Mouse (Mus musculus) kidney, postnatal 36 days (tissue): ENCODE data around the gene Ltk.

Experiments
- DNase-seq, 2 experiments: peaks; one replicate each; pipeline ENCODE4 v3.0.0; 2021 to 2022; ENCODE audit warnings: mixed read lengths in 2 of 2

Gene Ltk

GRCm38 (mm10) chr2:119760251-119760650 is at the start of gene Ltk:
Gene Ltk (minus strand): TSS chr2:119760431.
- DNase-seq, result no peak

DNA sequence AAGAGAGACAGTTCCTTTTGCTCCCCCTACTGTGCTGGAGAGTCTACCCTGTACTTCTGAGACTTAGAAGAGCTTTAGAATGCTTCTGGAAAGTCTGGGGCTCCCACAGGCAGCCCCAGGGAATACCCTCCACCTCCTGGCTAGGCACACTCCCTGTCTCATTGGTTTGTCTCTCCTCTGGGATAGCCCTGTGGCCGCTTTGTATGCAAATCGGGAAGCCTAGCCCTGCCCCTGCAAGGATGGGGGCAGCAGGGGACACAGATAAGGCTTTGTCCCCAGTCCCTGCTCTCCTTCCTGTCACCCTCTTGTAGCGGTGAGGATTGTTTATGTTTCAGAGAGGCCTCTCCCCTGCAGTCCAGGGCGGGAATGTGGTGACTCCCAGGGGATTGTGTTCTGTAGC is 48.6 kb upstream of the Ltk start:
- no peak for DNase-seq

GRCm38 (mm10) chr2:119808438-119808837 is 48.2 kb upstream of the Ltk start:
- no peak for DNase-seq

GRCm38 (mm10) chr2:119805536-119805935 is 45.3 kb upstream of the Ltk start:
- DNase-seq, result no peak

DNA sequence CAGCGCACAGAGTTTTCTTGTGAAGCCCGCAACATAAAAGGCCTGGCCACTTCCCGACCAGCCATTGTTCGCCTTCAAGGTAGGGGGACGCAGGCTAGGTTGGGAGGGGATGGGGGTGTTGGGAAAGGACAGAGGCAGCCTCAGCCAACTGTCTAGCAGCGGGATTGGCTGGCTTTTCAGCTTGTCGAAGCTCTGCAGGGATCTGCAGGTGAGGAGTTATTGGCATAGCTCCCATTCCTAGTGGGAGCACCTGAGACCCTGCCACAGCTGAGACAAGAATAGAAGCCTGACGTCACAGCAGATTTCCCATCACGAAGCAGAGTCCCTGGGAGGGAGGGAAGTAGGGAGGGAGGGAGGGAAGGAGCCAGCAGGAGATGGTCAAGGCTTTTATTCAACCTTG is 44.5 kb upstream of the Ltk start:
- no peak for DNase-seq

DNA sequence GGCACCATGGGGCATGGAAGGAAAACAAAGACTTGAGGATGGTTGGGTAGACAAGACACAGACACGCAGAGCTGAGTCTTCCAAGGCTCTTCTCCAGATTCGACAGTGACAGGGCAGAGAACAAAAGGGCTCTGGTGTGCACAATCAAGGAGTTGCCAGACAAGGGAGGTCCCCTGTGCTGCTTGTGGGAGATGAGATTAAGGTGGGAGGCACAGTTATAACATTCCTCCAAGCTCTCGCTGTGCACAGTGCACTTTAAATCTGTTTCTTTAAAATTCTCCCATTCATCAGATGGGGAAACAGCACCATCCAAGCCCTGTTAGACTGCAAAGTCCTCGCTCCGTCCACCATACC is 44.0 kb upstream of the Ltk start:
- DNase-seq, result no peak

DNA sequence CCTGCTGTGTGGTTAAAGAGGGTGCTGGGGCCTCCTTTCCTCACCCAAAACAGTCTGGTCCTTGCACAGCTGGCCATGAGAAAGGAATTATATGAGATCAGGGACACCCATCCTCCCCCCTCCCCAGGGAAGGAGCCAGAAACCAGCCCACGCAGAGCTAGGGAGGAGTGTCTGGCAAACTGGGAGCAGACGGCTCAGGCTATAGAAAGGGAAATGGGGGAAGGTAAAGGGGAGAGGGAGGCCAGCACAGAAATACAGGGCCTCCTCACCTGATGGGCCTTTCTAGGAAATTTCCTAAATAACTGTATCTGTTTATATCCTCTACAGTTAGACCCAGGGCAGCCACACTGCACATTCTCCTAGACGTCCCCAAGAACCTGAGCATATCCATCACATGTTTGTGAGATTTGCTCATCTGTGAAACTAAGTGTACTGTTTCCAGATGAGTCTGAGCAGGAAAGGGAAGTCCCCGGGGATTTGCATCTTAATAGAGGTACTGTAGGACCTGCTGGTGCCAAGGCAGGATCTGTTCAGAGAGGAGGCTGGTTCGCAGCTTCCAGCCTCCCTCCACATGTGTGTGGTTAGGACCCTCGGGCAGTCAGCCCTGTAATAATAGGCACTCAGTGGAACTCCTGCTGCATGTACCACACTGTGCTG is 43.5 kb upstream of the Ltk start:
- DNase-seq, result no peak

DNA sequence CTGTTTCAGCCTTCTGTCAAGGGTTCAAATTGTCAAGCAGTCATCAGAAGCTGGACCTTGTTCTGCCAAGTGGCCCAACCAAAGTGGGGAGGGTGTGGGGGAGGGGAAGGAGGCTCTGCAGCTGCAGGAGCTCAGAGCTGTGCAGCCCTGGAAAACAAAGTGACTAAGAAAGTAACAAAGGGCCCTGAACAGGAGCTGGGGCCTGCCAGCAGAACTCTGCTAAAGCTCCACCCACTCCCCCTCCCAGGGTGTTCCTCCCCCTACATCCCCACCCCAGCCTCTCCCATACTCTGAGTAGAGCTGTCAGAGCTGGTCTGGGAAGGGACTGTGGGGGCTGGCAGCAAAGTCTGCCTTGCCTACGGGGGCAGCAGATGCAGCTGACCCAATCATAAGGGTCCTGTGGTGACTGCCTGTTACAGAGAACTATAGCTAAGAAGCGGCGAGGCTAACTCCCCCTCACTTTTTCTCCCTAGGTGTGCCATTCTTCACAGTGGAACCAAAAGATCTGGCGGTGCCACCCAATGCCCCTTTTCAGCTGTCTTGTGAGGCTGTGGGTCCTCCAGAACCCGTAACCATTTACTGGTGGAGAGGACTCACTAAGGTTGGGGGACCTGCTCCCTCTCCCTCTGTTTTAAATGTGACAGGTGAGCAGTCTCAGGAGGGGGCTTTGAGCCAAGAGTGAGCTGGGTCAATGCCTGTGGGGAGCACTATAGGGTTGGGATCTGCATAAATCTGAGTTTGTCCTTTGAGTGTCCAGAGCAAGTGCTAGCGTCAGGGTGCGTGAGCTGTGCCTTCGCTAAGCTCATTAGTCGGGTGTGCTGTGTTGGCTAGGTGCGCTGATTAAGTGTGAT is 42.8 kb upstream of the Ltk start:
- no peak for DNase-seq

GRCm38 (mm10) chr2:119800876-119801846 is 40.9 kb upstream of the Ltk start:
- DNase-seq, result no peak

- DNase-seq, result peak in 1 of 2 experiments; percentile 24
These were observed 39.8 kb upstream of the Ltk start for GRCm38 (mm10) chr2:119799961-119800550.

DNA sequence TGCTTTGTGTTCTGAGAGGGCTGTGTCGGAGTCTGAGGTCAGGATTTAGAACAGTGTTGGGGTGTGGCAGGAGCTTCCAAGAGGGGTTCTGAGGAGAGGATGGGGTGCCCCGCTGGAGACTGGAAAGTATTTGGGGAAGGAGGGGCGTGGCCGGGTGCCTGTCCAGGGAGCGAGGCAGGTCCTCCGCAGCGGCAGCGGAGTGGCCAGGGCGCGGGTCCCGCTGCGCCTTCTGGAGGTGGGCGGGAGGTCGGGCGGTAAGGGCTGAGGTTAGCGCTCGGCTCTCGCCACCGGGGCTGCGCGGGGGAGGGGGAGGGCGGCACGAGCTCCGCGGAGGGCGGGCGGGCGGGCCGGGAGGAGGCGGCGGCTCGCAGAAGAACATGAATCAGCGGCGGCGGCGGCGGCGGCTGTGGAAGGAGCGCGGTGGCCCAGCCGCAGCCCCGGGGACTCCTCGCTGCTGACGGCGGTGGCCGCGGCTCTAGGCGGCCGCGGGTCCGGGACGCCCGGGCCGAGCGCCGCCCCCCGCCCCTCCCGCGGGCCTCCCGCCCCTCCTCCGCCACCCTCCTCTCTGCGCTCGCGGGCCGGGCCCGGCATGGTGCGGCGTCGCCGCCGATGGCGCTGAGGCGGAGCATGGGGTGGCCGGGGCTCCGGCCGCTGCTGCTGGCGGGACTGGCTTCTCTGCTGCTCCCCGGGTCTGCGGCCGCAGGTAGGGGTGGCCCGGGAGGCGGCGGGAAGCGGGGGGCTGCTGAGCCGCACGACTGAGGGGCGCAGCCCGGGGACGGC is 39.1 kb upstream of the Ltk start:
- peak; percentile 25 to 75 for DNase-seq

GRCm38 (mm10) chr2:119798246-119798927 is 38.2 kb upstream of the Ltk start:
- peak; percentile 56 to 85 for DNase-seq

GRCm38 (mm10) chr2:119797279-119797783 is 37.1 kb upstream of the Ltk start, which contains the start of gene Tyro3:
Gene Tyro3 (plus strand): TSS chr2:119797733.
- no peak for DNase-seq

- no peak for DNase-seq
These were observed 29.8 kb upstream of the Ltk start for GRCm38 (mm10) chr2:119789996-119790395.

GRCm38 (mm10) chr2:119787206-119787883 is 27.1 kb upstream of the Ltk start, which contains the start of gene Rpap1:
Gene Rpap1 (minus strand): TSS chr2:119787537.
- peak; percentile 77 to 92 for DNase-seq

- DNase-seq, result no peak
These were observed 7.0 kb upstream of the Ltk start for GRCm38 (mm10) chr2:119767246-119767645.

- no peak for DNase-seq
These were observed 3.7 kb upstream of the Ltk start for GRCm38 (mm10) chr2:119763924-119764323.

GRCm38 (mm10) chr2:119762276-119762675 is 2.0 kb upstream of the Ltk start:
- no peak for DNase-seq

DNA sequence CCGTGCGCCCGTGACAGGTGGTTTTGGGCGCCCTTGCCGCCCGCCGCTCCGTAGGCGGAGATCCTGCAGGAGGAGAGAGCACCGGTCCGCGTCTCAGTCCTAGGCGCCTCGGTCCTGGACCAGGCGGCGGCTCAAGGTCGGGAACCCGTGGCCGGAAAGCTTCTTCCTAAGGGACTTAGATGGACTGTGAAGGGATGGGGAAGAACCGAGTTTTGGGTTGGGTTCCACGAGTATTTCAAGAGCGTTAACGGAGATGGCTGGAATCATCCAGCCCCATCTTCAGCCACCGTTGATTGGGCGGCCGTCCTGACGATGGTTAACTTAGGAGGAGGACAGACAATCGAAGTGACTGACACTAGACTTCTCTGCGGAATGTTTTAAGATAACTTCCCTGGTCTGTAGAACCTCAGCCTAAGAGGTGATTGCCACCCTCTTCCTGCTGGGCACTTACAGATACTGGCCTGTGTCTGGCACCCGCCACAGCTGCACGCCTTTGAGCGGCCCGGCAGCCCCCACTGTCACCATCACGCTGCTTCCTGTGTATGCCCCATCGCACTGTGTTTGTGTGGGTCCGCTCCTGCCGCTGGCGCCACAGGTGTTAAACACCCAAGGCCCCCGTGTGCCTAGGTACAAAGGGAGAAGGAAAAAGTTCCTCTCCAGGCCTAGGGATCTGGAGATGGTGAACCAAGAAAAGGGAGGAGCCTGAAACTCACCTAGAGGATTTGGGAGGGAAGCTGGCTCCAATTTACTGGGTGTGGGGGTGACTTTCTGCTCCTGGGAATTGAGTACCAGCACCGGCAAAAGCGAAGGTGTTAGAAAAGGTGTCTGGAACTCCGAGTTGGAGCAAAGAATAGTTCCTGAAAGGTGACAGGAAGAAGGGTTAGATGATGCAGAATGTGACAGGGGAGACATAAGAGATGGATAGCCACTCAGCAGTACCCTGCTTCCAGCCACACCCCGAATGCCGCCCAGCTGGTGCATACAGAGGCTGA is 1.1 kb downstream of the Ltk start:
- DNase-seq, result no peak
